16 mouse cellular contexts compared by ENCODE assay signal in genomic region chr9:122241812-122242400, GRCm38 (mm10). TPM values are rescaled to one million over a fixed set of nuclear protein-coding genes. Genes with fewer than 3 reads are reported as not detected.
A peak's percentile ranks its signal among the peaks of the same experiment; 100 is the strongest.
DNase-seq lines count a peak whose midpoint lies in the region; ATAC-seq and TF ChIP-seq lines count a peak whose summit lies in the region.
"Had no signal": no experiment of that assay in that cellular context is flagged by ENCODE, and none has a peak within 500 bp of the region (broad histone marks: within the 10 kb centered on the region; RNA-seq: fewer than 3 reads in every experiment).

No protein-coding gene starts in this region.

- 53% methylated on average over 10 of the region's 10 CpGs for WGBS in forebrain, embryonic 15.5 days
- WGBS in forebrain, embryonic 13.5 days, result 60% methylated on average over 10 of the region's 10 CpGs
- 62% methylated on average over 10 of the region's 10 CpGs for WGBS in liver, postnatal 0 days (ENCODE audit: insufficient replicate concordance)

- H3K9ac ChIP-seq in forebrain, embryonic 15.5 days (replicated peaks), result no peak overlapping the region
- H3K9ac ChIP-seq in forebrain, embryonic 13.5 days, result no peak overlapping the region
- no peak overlapping the region for H3K9ac ChIP-seq in liver, postnatal 0 days (replicated peaks)
- H3K9ac ChIP-seq: embryonic facial prominence, embryonic 13.5 days; liver, embryonic 15.5 days; stomach, embryonic 15.5 days had no signal

- H3K4me3 ChIP-seq in forebrain, embryonic 15.5 days, result no peak overlapping the region
- no peak overlapping the region for H3K4me3 ChIP-seq in forebrain, embryonic 13.5 days
- H3K4me3 ChIP-seq in liver, postnatal 0 days (ENCODE audit: low read depth, low read length), result no peak overlapping the region
- H3K4me3 ChIP-seq: embryonic facial prominence, embryonic 13.5 days; limb, embryonic 10.5 days; liver, embryonic 15.5 days; stomach, embryonic 15.5 days had no signal

- no peaks in the 10 kb centered on the region for H3K36me3 ChIP-seq in forebrain, embryonic 15.5 days
- peaks cover 9% of the 10 kb centered on the region; the same call in 1 of the 2 replicates for H3K36me3 ChIP-seq in forebrain, embryonic 13.5 days (ENCODE audit: poor library complexity, severe bottlenecking)
- H3K36me3 ChIP-seq in splenic B cell, adult 2 months (ENCODE audit: control insufficient read depth, insufficient read depth, low read length, poor library complexity, severe bottlenecking), result no peaks in the 10 kb centered on the region
- 0 out of 2 replicates have a peak, but pooled peaks cover 4% of the 10 kb centered on the region for H3K36me3 ChIP-seq in liver, postnatal 0 days (replicated peaks; ENCODE audit: insufficient read depth, low read length)
- H3K36me3 ChIP-seq: liver, embryonic 15.5 days; stomach, embryonic 15.5 days had no signal

- H3K4me2 ChIP-seq in forebrain, embryonic 15.5 days (replicated peaks), result no peak overlapping the region
- no peak overlapping the region for H3K4me2 ChIP-seq in forebrain, embryonic 13.5 days
- no peak overlapping the region for H3K4me2 ChIP-seq in liver, postnatal 0 days (ENCODE audit: low read depth, low read length)
- H3K4me2 ChIP-seq: embryonic facial prominence, embryonic 13.5 days; liver, embryonic 15.5 days; stomach, embryonic 15.5 days had no signal

- no peak overlapping the region for H3K27ac ChIP-seq in forebrain, embryonic 15.5 days (replicated peaks)
- no peak overlapping the region for H3K27ac ChIP-seq in forebrain, embryonic 13.5 days
- no peak overlapping the region for H3K27ac ChIP-seq in liver, postnatal 0 days (ENCODE audit: low read depth)
- H3K27ac ChIP-seq: embryonic facial prominence, embryonic 13.5 days; limb, embryonic 10.5 days; liver, embryonic 15.5 days; stomach, embryonic 15.5 days had no signal

- ATAC-seq in forebrain, embryonic 15.5 days (replicated peaks), result peak; percentile 15; the same call in 1 of the 2 replicates
- no peak for ATAC-seq in forebrain, embryonic 13.5 days
- peak; percentile 68 for ATAC-seq in granulocyte monocyte progenitor cell, adult 5-6 weeks (replicated peaks; ENCODE audit: poor library complexity, severe bottlenecking)
- ATAC-seq in liver, postnatal 0 days, result no peak

- peak; percentile 33 for DNase-seq in thymus, postnatal 25 days
- no peak for DNase-seq in thymus, postnatal 36 days
- DNase-seq in splenic B cell, adult 2 months (ENCODE audit: low read depth, low spot score), result peak; percentile 79
- no peak for DNase-seq in ovary, postnatal 14 days (ENCODE audit: low spot score)
- DNase-seq in liver, postnatal 0 days, result no peak
- DNase-seq: heart, adult 11 months; heart, postnatal 10 days; kidney, adult 2 months; lung, postnatal 4 days had no signal

- TF ChIP-seq CTCF in liver, postnatal 0 days (IDR thresholded peaks at IDR 0.05; ENCODE audit: low read depth), result no peak

- no peak for TF ChIP-seq EP300 in liver, postnatal 0 days (IDR thresholded peaks at IDR 0.05; ENCODE audit: low read depth)

- peaks cover 22% of the 10 kb centered on the region for H3K4me1 ChIP-seq in forebrain, embryonic 15.5 days
- peaks cover 20% of the 10 kb centered on the region for H3K4me1 ChIP-seq in forebrain, embryonic 13.5 days
- H3K4me1 ChIP-seq in liver, postnatal 0 days (ENCODE audit: insufficient read depth), result no peaks in the 10 kb centered on the region
- H3K4me1 ChIP-seq: liver, embryonic 15.5 days; stomach, embryonic 15.5 days had no signal

- no peaks in the 10 kb centered on the region for H3K27me3 ChIP-seq in forebrain, embryonic 15.5 days
- no peaks in the 10 kb centered on the region for H3K27me3 ChIP-seq in forebrain, embryonic 13.5 days
- H3K27me3 ChIP-seq in splenic B cell, adult 2 months (ENCODE audit: control insufficient read depth, insufficient read depth, low read length, poor library complexity, severe bottlenecking), result no peaks in the 10 kb centered on the region
- H3K27me3 ChIP-seq in liver, postnatal 0 days (ENCODE audit: insufficient read depth, low read length), result no peaks in the 10 kb centered on the region
- H3K27me3 ChIP-seq: embryonic facial prominence, embryonic 13.5 days; liver, embryonic 15.5 days; stomach, embryonic 15.5 days had no signal

- no peaks in the 10 kb centered on the region for H3K9me3 ChIP-seq in forebrain, embryonic 15.5 days
- no peaks in the 10 kb centered on the region for H3K9me3 ChIP-seq in forebrain, embryonic 13.5 days (replicated peaks)
- no peaks in the 10 kb centered on the region for H3K9me3 ChIP-seq in liver, postnatal 0 days (ENCODE audit: low read length)
- H3K9me3 ChIP-seq: embryonic facial prominence, embryonic 13.5 days; limb, embryonic 10.5 days; liver, embryonic 15.5 days; stomach, embryonic 15.5 days had no signal

RNA-seq across cellular contexts. Expression of gene Ano10, which starts 52.3 kb away (rescaled TPM):
- polyA plus RNA-seq in forebrain, embryonic 15.5 days (2015; fragmentation: Nextera tagmentation; extraction: Ambion mirVana), result 34.4 and 35.2 TPM in 2 replicates
- polyA plus RNA-seq in forebrain, embryonic 13.5 days (2015; fragmentation: Nextera tagmentation; extraction: Ambion mirVana), result 29.5 and 36.5 TPM in 2 replicates
- total RNA-seq in granulocyte monocyte progenitor cell, adult 5-6 weeks (2014; fragmentation: Nextera tagmentation), result 11.1 and 19.4 TPM in 2 replicates
- total RNA-seq in granulocyte monocyte progenitor cell, adult 5-6 weeks (2017), result 12.9 and 16.2 TPM in 2 replicates
- 13.7 and 14.2 TPM in 2 replicates for polyA plus RNA-seq in liver, postnatal 0 days (2015; fragmentation: Nextera tagmentation; extraction: Ambion mirVana)

Comparison
In these comparisons a context has a peak if more than half of its experiments do, and no peak if none do; other contexts are left out.
1. ATAC-seq: peak in forebrain, embryonic 15.5 days (single experiment) and granulocyte monocyte progenitor cell, adult 5-6 weeks (single experiment); none in forebrain, embryonic 13.5 days (single experiment) and liver, postnatal 0 days (single experiment).
2. DNase-seq: peak in thymus, postnatal 25 days (single experiment) and splenic B cell, adult 2 months (single experiment); none in thymus, postnatal 36 days (0 of 2), ovary, postnatal 14 days (single experiment) and liver, postnatal 0 days (single experiment).